8 mouse cellular contexts compared by ENCODE assay signal in the genomic region with DNA sequence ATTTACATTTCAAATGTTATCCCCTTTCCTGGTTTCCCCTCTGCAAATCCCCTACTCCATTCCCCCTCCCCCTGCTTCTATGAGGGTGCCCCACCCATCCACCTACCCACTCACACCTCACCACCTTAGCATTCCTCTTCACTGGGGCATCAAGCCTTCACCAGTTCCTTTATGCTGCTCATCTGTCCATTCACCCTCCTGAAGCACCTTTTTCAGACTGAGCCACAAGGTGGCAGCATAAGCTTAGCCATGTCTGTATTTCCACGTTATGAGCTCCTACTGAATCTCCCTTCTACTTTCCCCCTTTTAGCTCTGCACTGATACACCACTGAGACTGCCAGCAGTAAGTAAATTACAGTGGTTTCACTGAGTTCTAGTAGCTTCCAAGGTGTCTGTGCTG.
DNase-seq lines count a peak whose midpoint lies in the region; ATAC-seq and TF ChIP-seq lines count a peak whose summit lies in the region.

No protein-coding gene starts in this region.

- no peaks in the 10 kb centered on the region for H3K9me3 ChIP-seq in limb, embryonic 10.5 days (replicated peaks)
- H3K9me3 ChIP-seq in midbrain, embryonic 14.5 days (ENCODE audit: control insufficient read depth, low read length), result no peaks in the 10 kb centered on the region

- DNase-seq in 3T3-L1 (ENCODE audit: low read depth, low spot score), result peak; percentile 88
- peak; percentile 46 to 50 for DNase-seq in adrenal gland, adult 18-20 months (ENCODE audit: low spot score in 2 of 2)
- DNase-seq in embryo, embryonic 10.5 days (ENCODE audit: low spot score), result peak; percentile 90
- peak; percentile 15 to 29 for DNase-seq in gastrocnemius, postnatal 36 days
- DNase-seq in kidney, adult 9 months, result peak; percentile 69
- DNase-seq in limb, embryonic 10.5 days (ENCODE audit: low spot score), result peak; percentile 82
- peak; percentile 92 for DNase-seq in midbrain, embryonic 14.5 days

- peak; percentile 32; the same call in 1 of the 2 replicates for TF ChIP-seq CTCF in testis, adult 2 months (IDR thresholded peaks at IDR 0.05; ENCODE audit: control insufficient read depth, insufficient read depth, insufficient replicate concordance, low read depth, low read length)

- 3% methylated on average over 1 of the region's 1 CpGs for WGBS in limb, embryonic 10.5 days
- WGBS in midbrain, embryonic 14.5 days, result 0% methylated on average over 1 of the region's 1 CpGs

- H3K27me3 ChIP-seq in limb, embryonic 10.5 days (ENCODE audit: low read depth, poor library complexity, severe bottlenecking), result no peaks in the 10 kb centered on the region
- H3K27me3 ChIP-seq in midbrain, embryonic 14.5 days (ENCODE audit: control insufficient read depth, insufficient read depth, low read length), result no peaks in the 10 kb centered on the region
- H3K27me3 ChIP-seq in testis, adult 2 months (ENCODE audit: control insufficient read depth, insufficient read depth, low read length), result no peaks in the 10 kb centered on the region

- H3K4me3 ChIP-seq in limb, embryonic 10.5 days, result no peak overlapping the region
- H3K4me3 ChIP-seq in midbrain, embryonic 14.5 days (replicated peaks; ENCODE audit: low read depth, low read length), result no peak overlapping the region
- H3K4me3 ChIP-seq in testis, adult 2 months (ENCODE audit: control insufficient read depth, low read depth, low read length), result no peak overlapping the region

- H3K9ac ChIP-seq in midbrain, embryonic 14.5 days (replicated peaks; ENCODE audit: low read length), result no peak overlapping the region

- intact Hi-C loops in gastrocnemius, postnatal 36 days (cut with DNase I), result loop anchor here (5.0 kb wide), 1 partner anchor 196 kb away; no protein-coding TSS in a partner anchor

- ATAC-seq in midbrain, embryonic 14.5 days (ENCODE audit: low FRiP score, low TSS enrichment), result peak; percentile 84

- H3K4me2 ChIP-seq in midbrain, embryonic 14.5 days (ENCODE audit: low read length), result no peak overlapping the region

- no peaks in the 10 kb centered on the region for H3K36me3 ChIP-seq in limb, embryonic 10.5 days
- H3K36me3 ChIP-seq in midbrain, embryonic 14.5 days (ENCODE audit: control insufficient read depth, insufficient read depth, low read length), result no peaks in the 10 kb centered on the region
- H3K36me3 ChIP-seq in testis, adult 2 months (ENCODE audit: control insufficient read depth, insufficient read depth, low read length), result no peaks in the 10 kb centered on the region

- no peak overlapping the region for H3K27ac ChIP-seq in limb, embryonic 10.5 days
- H3K27ac ChIP-seq in midbrain, embryonic 14.5 days (replicated peaks; ENCODE audit: low read depth, low read length), result no peak overlapping the region
- no peak overlapping the region for H3K27ac ChIP-seq in testis, adult 2 months (ENCODE audit: control insufficient read depth, insufficient read depth, low read depth, low read length)

- TF ChIP-seq POLR2A in testis, adult 2 months (IDR thresholded peaks at IDR 0.05; ENCODE audit: control insufficient read depth, low read depth, low read length), result no peak

- no peaks in the 10 kb centered on the region for H3K4me1 ChIP-seq in limb, embryonic 10.5 days
- H3K4me1 ChIP-seq in midbrain, embryonic 14.5 days (ENCODE audit: control insufficient read depth, insufficient read depth, low read length), result no peaks in the 10 kb centered on the region
- H3K4me1 ChIP-seq in testis, adult 2 months (ENCODE audit: control insufficient read depth, insufficient read depth, low read length), result no peaks in the 10 kb centered on the region

Comparison
In these comparisons a context has a peak if more than half of its experiments do, and no peak if none do; other contexts are left out.
1. DNase-seq: peak in every context shown above with its lines; median percentile 92 in midbrain, embryonic 14.5 days; 90 in embryo, embryonic 10.5 days; 88 in 3T3-L1; 82 in limb, embryonic 10.5 days; 69 in kidney, adult 9 months; 48 in adrenal gland, adult 18-20 months; 22 in gastrocnemius, postnatal 36 days.